8 mouse cellular contexts compared by ENCODE assay signal in genomic region chr11:70654923-70655570, GRCm38 (mm10). TPM values are rescaled to one million over a fixed set of nuclear protein-coding genes. Genes with fewer than 3 reads are reported as not detected.
DNase-seq lines count a peak whose midpoint lies in the region; ATAC-seq and TF ChIP-seq lines count a peak whose summit lies in the region.

No protein-coding gene starts in this region.

- TF ChIP-seq CTCF in intestine, postnatal 0 days (IDR thresholded peaks at IDR 0.05; ENCODE audit: low read depth), result no peak

- peak overlapping the region; percentile 100 for H3K4me3 ChIP-seq in intestine, postnatal 0 days (ENCODE audit: low read depth, low read length)
- H3K4me3 ChIP-seq in midbrain, embryonic 16.5 days (ENCODE audit: low read depth, low read length), result peak overlapping the region; percentile 95

- H3K36me3 ChIP-seq in intestine, postnatal 0 days (ENCODE audit: control insufficient read depth, insufficient read depth), result peaks cover 26% of the 10 kb centered on the region
- H3K36me3 ChIP-seq in midbrain, embryonic 16.5 days (ENCODE audit: control insufficient read depth, insufficient read depth, low read length), result peaks cover 11% of the 10 kb centered on the region

- no peaks in the 10 kb centered on the region for H3K27me3 ChIP-seq in intestine, postnatal 0 days (replicated peaks; ENCODE audit: control insufficient read depth, insufficient read depth, low read length)
- no peaks in the 10 kb centered on the region for H3K27me3 ChIP-seq in midbrain, embryonic 16.5 days (ENCODE audit: control insufficient read depth, insufficient read depth, low read depth, low read length)

- peak overlapping the region; percentile 99 for H3K27ac ChIP-seq in intestine, postnatal 0 days (ENCODE audit: low read depth, low read length)
- H3K27ac ChIP-seq in midbrain, embryonic 16.5 days (ENCODE audit: low read length), result peak overlapping the region; percentile 95

- under 1% methylated on average over 48 of the region's 48 CpGs for WGBS in intestine, postnatal 0 days
- under 1% methylated on average over 45 of the region's 48 CpGs for WGBS in midbrain, embryonic 16.5 days

- peak; percentile 60 for ATAC-seq in intestine, postnatal 0 days
- peak; percentile 47 for ATAC-seq in midbrain, embryonic 16.5 days

- no peaks in the 10 kb centered on the region for H3K9me3 ChIP-seq in intestine, postnatal 0 days (ENCODE audit: control insufficient read depth)
- no peaks in the 10 kb centered on the region for H3K9me3 ChIP-seq in midbrain, embryonic 16.5 days (replicated peaks; ENCODE audit: control insufficient read depth, low read length, poor library complexity, severe bottlenecking)

- H3K9ac ChIP-seq in intestine, postnatal 0 days (ENCODE audit: low read depth, low read length), result peak overlapping the region; percentile 45
- peak overlapping the region; percentile 94 for H3K9ac ChIP-seq in midbrain, embryonic 16.5 days (ENCODE audit: low read depth, low read length)

- H3K4me1 ChIP-seq in intestine, postnatal 0 days (replicated peaks; ENCODE audit: control insufficient read depth, insufficient read depth, low read length), result peaks cover 13% of the 10 kb centered on the region
- peaks cover 29% of the 10 kb centered on the region for H3K4me1 ChIP-seq in midbrain, embryonic 16.5 days (ENCODE audit: control insufficient read depth, insufficient read depth, low read length)

- DNase-seq in 3134 (ENCODE audit: extremely low read depth, insufficient read length, low spot score) (peak; percentile 93), liver (peak; percentile 86)
- DNase-seq in adrenal gland, adult 8-10 months, result peak; percentile 79
- peak; percentile 85 for DNase-seq in embryo, embryonic 9.5 days (ENCODE audit: extremely low spot score)
- peak; percentile 99 for DNase-seq in heart, adult 11 months
- peak; percentile 58 to 69 for DNase-seq in spleen, postnatal 14 days (ENCODE audit: low spot score in 2 of 2)

- peak overlapping the region; percentile 91 for H3K4me2 ChIP-seq in intestine, postnatal 0 days (replicated peaks; ENCODE audit: low read depth)
- peak overlapping the region; percentile 83 for H3K4me2 ChIP-seq in midbrain, embryonic 16.5 days (ENCODE audit: low read length)

RNA-seq across cellular contexts. Expression of gene Pfn1, which starts 0.6 kb away (rescaled TPM):
- total RNA-seq in adrenal gland, adult 8-10 months (2022), result 1,000 to 10,000 TPM in 1 of 4 experiments, 100 to 1,000 TPM in 3; 582 to 1,056 (median 737) TPM
- polyA plus RNA-seq in intestine, postnatal 0 days (2015; fragmentation: Nextera tagmentation; extraction: Ambion mirVana), result 1,830 and 1,961 TPM in 2 replicates
- 617 and 632 TPM in 2 replicates for polyA plus RNA-seq in midbrain, embryonic 16.5 days (2015; fragmentation: Nextera tagmentation; extraction: Ambion mirVana)

RNA-seq across cellular contexts. Expression of gene Eno3, which starts 2.0 kb away (rescaled TPM):
- total RNA-seq in adrenal gland, adult 8-10 months (2022), result 10 to 100 TPM; 39.4 to 66.5 (median 54.7) TPM
- polyA plus RNA-seq in intestine, postnatal 0 days (2015; fragmentation: Nextera tagmentation; extraction: Ambion mirVana), result 4.9 and 5.9 TPM in 2 replicates
- polyA plus RNA-seq in midbrain, embryonic 16.5 days (2015; fragmentation: Nextera tagmentation; extraction: Ambion mirVana), result 6.0 and 8.1 TPM in 2 replicates

RNA-seq across cellular contexts. Expression of gene Slc25a11, which starts 7.8 kb away (rescaled TPM):
- 100 to 1,000 TPM; 121 to 137 (median 127) TPM for total RNA-seq in adrenal gland, adult 8-10 months (2022)
- polyA plus RNA-seq in intestine, postnatal 0 days (2015; fragmentation: Nextera tagmentation; extraction: Ambion mirVana), result 192 and 210 TPM in 2 replicates
- 171 and 174 TPM in 2 replicates for polyA plus RNA-seq in midbrain, embryonic 16.5 days (2015; fragmentation: Nextera tagmentation; extraction: Ambion mirVana)

RNA-seq across cellular contexts. Expression of gene Rnf167, which starts 8.0 kb away (rescaled TPM):
- total RNA-seq in adrenal gland, adult 8-10 months (2022), result 100 to 1,000 TPM in 2 of 4 experiments, 10 to 100 TPM in 2; 82.3 to 136 (median 110) TPM
- polyA plus RNA-seq in intestine, postnatal 0 days (2015; fragmentation: Nextera tagmentation; extraction: Ambion mirVana), result 107 TPM in 2 replicates
- polyA plus RNA-seq in midbrain, embryonic 16.5 days (2015; fragmentation: Nextera tagmentation; extraction: Ambion mirVana), result 105 TPM in 2 replicates

RNA-seq across cellular contexts. Expression of gene Spag7, which starts 14.2 kb away (rescaled TPM):
- 100 to 1,000 TPM in 1 of 4 experiments, 10 to 100 TPM in 3; 79.2 to 112 (median 89.0) TPM for total RNA-seq in adrenal gland, adult 8-10 months (2022)
- 61.3 and 66.2 TPM in 2 replicates for polyA plus RNA-seq in intestine, postnatal 0 days (2015; fragmentation: Nextera tagmentation; extraction: Ambion mirVana)
- polyA plus RNA-seq in midbrain, embryonic 16.5 days (2015; fragmentation: Nextera tagmentation; extraction: Ambion mirVana), result 151 and 157 TPM in 2 replicates

Comparison
In these comparisons a context has a peak if more than half of its experiments do, and no peak if none do; other contexts are left out.
1. Peak in every context shown above with its lines: DNase-seq, ATAC-seq, H3K4me3 ChIP-seq and H3K27ac ChIP-seq.